Mouse (Mus musculus) limb, embryonic 14.5 days (tissue): Measurements from ENCODE around the gene Kntc1. TPM values are rescaled to one million over a fixed set of nuclear protein-coding genes. Genes with fewer than 3 reads are reported as not detected.
A peak's percentile ranks its signal among the peaks of the same experiment; 100 is the strongest.

Experiments used
- ATAC-seq: fragments of 200-750 bp; cut with Nextera tagmentation; 2 replicates; pipeline ENCODE4 v1.8.0; 2017; ENCODE audit warnings: low read depth, moderate number of reproducible peaks, moderate TSS enrichment; ENCODE audit not compliant: low FRiP score
- DNase-seq: peaks from one replicate; pipeline ENCODE4 v3.0.0-alpha.2; 2015; ENCODE audit warnings: low spot score
- H3K27ac ChIP-seq: fragments of 300-500 bp; sonication (generic); replicated peaks from 2 replicates; pipeline ENCODE4 v1.5.1; 2014; ENCODE audit warnings: low read depth, mild to moderate bottlenecking, low read length, moderate library complexity, mixed read lengths
- H3K27me3 ChIP-seq: fragments of 300-500 bp; sonication (generic); 2 replicates; pipeline ENCODE4 v1.6.1; 2014; ENCODE audit warnings: low read length, mixed read lengths; ENCODE audit not compliant: control insufficient read depth, insufficient read depth
- H3K36me3 ChIP-seq: fragments of 300-500 bp; sonication (generic); 2 replicates; pipeline ENCODE4 v1.6.1; 2014; ENCODE audit warnings: mild to moderate bottlenecking, low read length, moderate library complexity, mixed read lengths; ENCODE audit not compliant: control insufficient read depth, insufficient read depth
- H3K4me1 ChIP-seq: fragments of 300-500 bp; sonication (generic); 2 replicates; pipeline ENCODE4 v1.6.1; 2014; ENCODE audit warnings: antibody characterized with exemption, low read length, mixed read lengths; ENCODE audit not compliant: control insufficient read depth, insufficient read depth
- H3K4me2 ChIP-seq: fragments of 300-500 bp; sonication (generic); replicated peaks from 2 replicates; pipeline ENCODE4 v1.6.1; 2014; ENCODE audit warnings: low read depth, mild to moderate bottlenecking, low read length, moderate library complexity; ENCODE audit not compliant: severe bottlenecking
- H3K4me3 ChIP-seq: fragments of 300-500 bp; sonication (generic); replicated peaks from 2 replicates; pipeline ENCODE4 v1.5.1; 2014; ENCODE audit warnings: low read length
- H3K9ac ChIP-seq: fragments of 300-500 bp; sonication (generic); 2 replicates; pipeline ENCODE4 v1.6.1; 2014; ENCODE audit warnings: mild to moderate bottlenecking, low read depth, low read length, moderate library complexity; ENCODE audit not compliant: severe bottlenecking
- H3K9me3 ChIP-seq: fragments of 300-500 bp; sonication (generic); 2 replicates; pipeline ENCODE4 v1.6.1; 2016; ENCODE audit warnings: low read length; ENCODE audit not compliant: control insufficient read depth
- POLR2A ChIP-seq: fragments of 200-500 bp; IDR thresholded peaks from 2 replicates; pipeline ENCODE4 v1.8.0; 2012; ENCODE audit warnings: inconsistent platforms, mild to moderate bottlenecking, moderate library complexity, borderline replicate concordance; ENCODE audit not compliant: insufficient read depth, insufficient read length; ENCODE audit errors: extremely low read depth
- WGBS: fragments of 180-500 bp; shearing (Covaris S2); extraction: QIAGEN DNeasy Blood & Tissue Kit; methylation state at CpG from one replicate; pipeline ENCODE4 v1.1.7; 2014; 5-methylcytosine and 5-hydroxymethylcytosine counted together
- polyA plus RNA-seq, 2 experiments: library from polyadenylated mRNA; depleted of rRNA in 1 of 2; stranded (reverse) in 1 of 2; unstranded in 1 of 2; fragments of >200 nt; fragmentation: Nextera tagmentation in 1 of 2; extraction: Ambion mirVana in 1 of 2; gene quantifications; 2 replicates each; pipeline versions ENCODE4 v1.2.1 to v1.2.3; 2012 to 2014

The Kntc1 gene
- polyA plus RNA-seq, 2 experiments, result 30.2 to 30.6 TPM

DNA sequence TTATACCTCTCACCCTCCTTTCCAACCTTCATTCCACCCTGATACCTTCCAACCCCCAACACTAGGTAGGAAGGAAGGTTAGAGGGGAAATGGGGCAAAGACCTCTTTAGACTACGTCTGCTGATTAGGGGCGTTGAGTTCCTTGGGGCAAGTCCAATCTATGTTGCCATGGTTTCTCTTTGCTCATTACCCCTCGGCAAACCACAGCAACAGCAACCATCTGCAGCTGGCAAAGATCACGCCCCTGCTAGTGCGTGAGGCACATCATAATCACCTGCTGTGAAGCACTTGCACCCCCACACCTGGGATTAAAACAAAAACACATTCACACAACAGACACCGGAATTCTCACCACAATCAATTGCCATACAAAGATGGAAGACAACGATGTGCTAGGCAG is 73.2 kb downstream of the Kntc1 start:
- 52% methylated on average over 7 of the region's 7 CpGs for WGBS
- no peak for TF ChIP-seq POLR2A
- Histone ChIP-seq H3K4me3 (no peak overlapping the region), H3K27ac (no peak overlapping the region), H3K36me3 (peaks cover 27% of the 10 kb centered on the region), H3K4me1 (no peaks in the 10 kb centered on the region), H3K9me3 (no peaks in the 10 kb centered on the region), H3K27me3 (no peaks in the 10 kb centered on the region), H3K4me2 (no peak overlapping the region), H3K9ac (no peak overlapping the region)
- DNase-seq, result no peak
- no peak for ATAC-seq

DNA sequence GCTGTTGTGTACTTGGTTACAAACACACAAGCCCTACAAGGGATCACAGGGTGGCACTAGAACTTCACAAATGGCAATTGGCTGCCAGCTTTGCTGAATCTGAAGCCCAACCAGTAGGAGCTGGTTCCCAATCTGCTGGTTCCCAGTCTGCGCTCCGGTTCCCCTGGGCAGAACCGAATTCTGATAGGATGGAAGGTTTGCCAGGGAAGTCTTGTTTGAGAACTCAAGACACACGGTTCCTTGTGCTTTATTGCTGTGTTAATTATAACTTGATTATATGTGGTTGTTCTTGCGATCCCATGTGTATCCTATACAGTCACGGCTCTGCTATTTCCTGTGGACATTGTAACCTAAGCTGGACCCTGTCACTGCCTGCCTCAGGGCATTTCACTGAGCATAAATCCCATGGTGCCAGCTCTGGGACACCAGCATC is 78.2 kb downstream of the Kntc1 start:
- no peaks in the 10 kb centered on the region for H3K27me3 ChIP-seq
- no peaks in the 10 kb centered on the region for H3K36me3 ChIP-seq
- H3K4me1 ChIP-seq, result 0 out of 2 replicates have a peak, but pooled peaks cover 5% of the 10 kb centered on the region
- ATAC-seq, result no peak
- H3K9ac ChIP-seq, result 0 out of 2 replicates have a peak overlapping the region, but pooled peaks have one; percentile 21
- no peak overlapping the region for H3K4me3 ChIP-seq
- no peaks in the 10 kb centered on the region for H3K9me3 ChIP-seq
- no peak overlapping the region for H3K4me2 ChIP-seq
- DNase-seq, result no peak
- WGBS, result 48% methylated on average over 6 of the region's 6 CpGs
- TF ChIP-seq POLR2A, result no peak
- H3K27ac ChIP-seq, result no peak overlapping the region

GRCm38 (mm10) chr5:123832309-123832708 is 82.8 kb downstream of the Kntc1 start:
- H3K27me3 ChIP-seq, result no peaks in the 10 kb centered on the region
- H3K9me3 ChIP-seq, result no peaks in the 10 kb centered on the region
- H3K4me2 ChIP-seq, result no peak overlapping the region
- no peak overlapping the region for H3K4me3 ChIP-seq
- ATAC-seq (no peak), DNase-seq (no peak)
- no peaks in the 10 kb centered on the region for H3K36me3 ChIP-seq
- no peak overlapping the region for H3K27ac ChIP-seq
- H3K9ac ChIP-seq, result no peak overlapping the region
- 0 out of 2 replicates have a peak, but pooled peaks cover 5% of the 10 kb centered on the region for H3K4me1 ChIP-seq
- TF ChIP-seq POLR2A, result no peak
- WGBS, result 84% methylated on average over 7 of the region's 7 CpGs

DNA sequence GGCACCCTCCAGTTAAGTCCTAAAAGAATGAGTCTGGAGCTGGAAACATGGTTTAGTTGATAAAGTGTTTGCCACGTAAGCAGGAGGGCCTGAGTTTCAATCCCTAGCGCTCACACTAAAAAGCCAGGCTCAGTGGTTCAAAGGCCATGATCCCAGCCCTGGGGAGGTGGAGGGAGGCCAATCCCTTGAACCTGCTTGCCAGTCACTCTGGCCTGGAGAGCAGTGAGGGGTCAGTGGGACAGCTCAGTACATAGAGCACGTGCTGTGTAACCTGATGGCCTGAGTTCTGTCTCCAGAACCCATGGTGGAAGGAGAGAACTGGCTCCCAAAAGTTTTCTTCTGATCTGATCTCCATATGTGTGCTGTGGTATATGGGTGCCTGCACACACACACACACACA is 85.3 kb downstream of the Kntc1 start:
- WGBS, result 91% methylated on average over 3 of the region's 3 CpGs
- Histone ChIP-seq H3K4me1 (no peaks in the 10 kb centered on the region), H3K36me3 (no peaks in the 10 kb centered on the region), H3K9me3 (no peaks in the 10 kb centered on the region), H3K4me3 (no peak overlapping the region), H3K9ac (no peak overlapping the region), H3K27ac (no peak overlapping the region), H3K27me3 (no peaks in the 10 kb centered on the region), H3K4me2 (no peak overlapping the region)
- ATAC-seq (no peak), DNase-seq (no peak)
- no peak for TF ChIP-seq POLR2A

GRCm38 (mm10) chr5:123837371-123837770 is 87.9 kb downstream of the Kntc1 start:
- Histone ChIP-seq H3K27ac (no peak overlapping the region), H3K4me1 (no peaks in the 10 kb centered on the region), H3K9me3 (no peaks in the 10 kb centered on the region), H3K4me3 (no peak overlapping the region), H3K36me3 (no peaks in the 10 kb centered on the region), H3K4me2 (no peak overlapping the region), H3K9ac (0 out of 2 replicates have a peak overlapping the region, but pooled peaks have one; percentile 17), H3K27me3 (no peaks in the 10 kb centered on the region)
- no peak for ATAC-seq
- TF ChIP-seq POLR2A, result no peak
- no peak for DNase-seq
- 55% methylated on average over 4 of the region's 4 CpGs for whole genome bisulfite sequencing
